ENCODE assay signal across 8 mouse cellular contexts in genomic region chr10:66852708-66853107, GRCm38 (mm10).
DNase-seq lines count a peak whose midpoint lies in the region; ATAC-seq lines count a peak whose summit lies in the region.

No protein-coding gene starts in this region.

- no peak for ATAC-seq in liver, embryonic 13.5 days (ENCODE audit: low read depth)
- ATAC-seq in hindbrain, embryonic 14.5 days (ENCODE audit: low FRiP score), result no peak

- no peak overlapping the region for H3K9ac ChIP-seq in liver, embryonic 13.5 days
- H3K9ac ChIP-seq in hindbrain, embryonic 14.5 days, result no peak overlapping the region

- H3K27me3 ChIP-seq in liver, embryonic 13.5 days, result no peaks in the 10 kb centered on the region
- no peaks in the 10 kb centered on the region for H3K27me3 ChIP-seq in hindbrain, embryonic 14.5 days (ENCODE audit: control insufficient read depth, insufficient read depth, low read length)

- H3K4me1 ChIP-seq in liver, embryonic 13.5 days (replicated peaks), result 0 out of 2 replicates have a peak, but pooled peaks cover 3% of the 10 kb centered on the region
- no peaks in the 10 kb centered on the region for H3K4me1 ChIP-seq in hindbrain, embryonic 14.5 days (replicated peaks; ENCODE audit: control insufficient read depth, insufficient read depth, low read length)

- 19% methylated on average over 5 of the region's 5 CpGs for WGBS in liver, embryonic 13.5 days (ENCODE audit: insufficient replicate concordance)
- WGBS in hindbrain, embryonic 14.5 days, result 58% methylated on average over 5 of the region's 5 CpGs

- no peak overlapping the region for H3K27ac ChIP-seq in liver, embryonic 13.5 days
- no peak overlapping the region for H3K27ac ChIP-seq in hindbrain, embryonic 14.5 days

- no peak overlapping the region for H3K4me3 ChIP-seq in liver, embryonic 13.5 days (replicated peaks)
- no peak overlapping the region for H3K4me3 ChIP-seq in hindbrain, embryonic 14.5 days (replicated peaks; ENCODE audit: low read length)

- peak overlapping the region; percentile 40 for H3K4me2 ChIP-seq in liver, embryonic 13.5 days
- H3K4me2 ChIP-seq in hindbrain, embryonic 14.5 days (replicated peaks), result no peak overlapping the region

- no peaks in the 10 kb centered on the region for H3K36me3 ChIP-seq in liver, embryonic 13.5 days
- H3K36me3 ChIP-seq in hindbrain, embryonic 14.5 days (replicated peaks; ENCODE audit: control insufficient read depth, insufficient read depth), result no peaks in the 10 kb centered on the region

- no peaks in the 10 kb centered on the region for H3K9me3 ChIP-seq in liver, embryonic 13.5 days (replicated peaks)
- no peaks in the 10 kb centered on the region for H3K9me3 ChIP-seq in hindbrain, embryonic 14.5 days (ENCODE audit: control insufficient read depth, low read length)

- peak; percentile 7 for DNase-seq in cerebellum, adult 9-11 months
- DNase-seq in cerebellum, adult 18-20 months, result no peak
- peak; percentile 17 for DNase-seq in right cerebral cortex, adult 18-20 months
- no peak for DNase-seq in right cerebral cortex, postnatal 4 days
- no peak for DNase-seq in liver, embryonic 13.5 days
- DNase-seq in thymus, postnatal 4 days, result peak; percentile 25
- no peak for DNase-seq in hindbrain, embryonic 14.5 days (ENCODE audit: low spot score)
- no peak for DNase-seq in testis, postnatal 10 days (ENCODE audit: low spot score)

Comparison
In these comparisons a context has a peak if more than half of its experiments do, and no peak if none do; other contexts are left out.
1. DNase-seq: peak in cerebellum, adult 9-11 months (single experiment), right cerebral cortex, adult 18-20 months (single experiment) and thymus, postnatal 4 days (single experiment); none in cerebellum, adult 18-20 months (0 of 2), right cerebral cortex, postnatal 4 days (single experiment), liver, embryonic 13.5 days (single experiment), hindbrain, embryonic 14.5 days (single experiment) and testis, postnatal 10 days (single experiment).